Mouse (Mus musculus) limb, embryonic 11.5 days (tissue): ENCODE results near the gene Thsd1. TPM values are rescaled to one million over a fixed set of nuclear protein-coding genes. Genes with fewer than 3 reads are reported as not detected.

Source experiments
- ATAC-seq: fragments of 200-750 bp; cut with Nextera tagmentation; 2 replicates; pipeline ENCODE4 v1.8.0; 2017; ENCODE audit warnings: low read depth; ENCODE audit not compliant: insufficient number of reproducible peaks, low FRiP score, low TSS enrichment
- DNase-seq: peaks from one replicate; pipeline ENCODE4 v3.0.0-alpha.2; 2015; ENCODE audit warnings: low spot score
- H3K27ac ChIP-seq: fragments of 300-500 bp; sonication (generic); replicated peaks from 2 replicates; pipeline ENCODE4 v1.5.1; 2014; ENCODE audit warnings: low read depth, mild to moderate bottlenecking, low read length
- H3K27me3 ChIP-seq: fragments of 300-500 bp; sonication (generic); 2 replicates; pipeline ENCODE4 v1.6.1; 2014; ENCODE audit warnings: mild to moderate bottlenecking, low read length, mixed read lengths; ENCODE audit not compliant: control insufficient read depth, insufficient read depth
- H3K36me3 ChIP-seq: fragments of 300-500 bp; sonication (generic); 2 replicates; pipeline ENCODE4 v1.6.1; 2014; ENCODE audit warnings: mild to moderate bottlenecking, low read length, moderate library complexity, mixed read lengths; ENCODE audit not compliant: control insufficient read depth, insufficient read depth
- H3K4me1 ChIP-seq: fragments of 300-500 bp; sonication (generic); 2 replicates; pipeline ENCODE4 v1.6.1; 2014; ENCODE audit warnings: low read length, mixed read lengths; ENCODE audit not compliant: control insufficient read depth, insufficient read depth
- H3K4me2 ChIP-seq: fragments of 300-500 bp; sonication (generic); 2 replicates; pipeline ENCODE4 v1.6.1; 2014; ENCODE audit warnings: low read depth, mild to moderate bottlenecking, moderate library complexity; ENCODE audit not compliant: severe bottlenecking
- H3K4me3 ChIP-seq: fragments of 300-500 bp; sonication (generic); 2 replicates; pipeline ENCODE4 v1.5.1; 2014; ENCODE audit warnings: low read depth, low read length
- H3K9ac ChIP-seq: fragments of 300-500 bp; sonication (generic); 2 replicates; pipeline ENCODE4 v1.6.1; 2014; ENCODE audit warnings: mild to moderate bottlenecking, low read length
- H3K9me3 ChIP-seq: fragments of 300-500 bp; sonication (generic); 2 replicates; pipeline ENCODE4 v1.6.1; 2016; ENCODE audit warnings: low read length; ENCODE audit not compliant: control insufficient read depth
- WGBS: fragments of 180-500 bp; shearing (Covaris S2); extraction: QIAGEN DNeasy Blood & Tissue Kit; methylation state at CpG from one replicate; pipeline ENCODE4 v1.1.7; 2014; 5-methylcytosine and 5-hydroxymethylcytosine counted together
- polyA plus RNA-seq: library from polyadenylated mRNA; unstranded; fragments of >200 nt; fragmentation: Nextera tagmentation; extraction: Ambion mirVana; gene quantifications from 2 replicates; pipeline ENCODE4 v1.2.1, GENCODE M21; 2014

The Thsd1 gene
- polyA plus RNA-seq, 1 experiment from 2014 or later: 8.8 TPM

DNA sequence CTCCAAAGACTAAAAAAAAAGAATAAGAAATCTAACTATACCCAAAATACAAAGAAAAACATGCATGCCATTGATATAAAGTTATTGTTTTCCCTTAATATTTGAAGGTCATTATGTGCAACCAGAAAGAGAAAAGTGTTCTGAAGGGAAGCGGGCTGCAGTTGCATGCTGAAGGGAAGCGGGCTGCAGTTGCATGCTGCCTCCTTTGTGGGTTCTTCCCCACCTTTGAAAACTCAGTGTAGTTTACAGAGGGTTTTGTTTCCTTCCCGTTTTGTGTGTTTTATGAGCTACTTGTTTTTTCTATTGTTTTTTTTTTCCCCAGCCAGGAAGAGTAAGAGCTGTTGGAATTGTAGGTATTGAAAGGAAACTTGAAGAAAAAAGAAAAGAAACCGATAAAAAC, 19.6 kb upstream of the Thsd1 start:
- no peaks in the 10 kb centered on the region for H3K4me1 ChIP-seq
- no peak overlapping the region for H3K9ac ChIP-seq
- no peaks in the 10 kb centered on the region for H3K27me3 ChIP-seq
- no peaks in the 10 kb centered on the region; the same call in 1 of the 2 replicates for H3K9me3 ChIP-seq
- H3K27ac ChIP-seq: no peak overlapping the region
- 91% methylated on average over 4 of the region's 4 CpGs for WGBS
- H3K36me3 ChIP-seq: peaks cover 3% of the 10 kb centered on the region; the same call in 1 of the 2 replicates
- no peak for ATAC-seq
- H3K4me2 ChIP-seq: no peak overlapping the region
- no peak for DNase-seq
- H3K4me3 ChIP-seq: no peak overlapping the region

GRCm38 (mm10) chr8:22209012-22209411, 18.1 kb upstream of the Thsd1 start:
- ATAC-seq (no peak), DNase-seq (no peak)
- Histone ChIP-seq H3K27me3 (no peaks in the 10 kb centered on the region), H3K4me2 (no peak overlapping the region), H3K9ac (no peak overlapping the region), H3K27ac (no peak overlapping the region), H3K9me3 (no peaks in the 10 kb centered on the region; the same call in 1 of the 2 replicates), H3K4me1 (no peaks in the 10 kb centered on the region), H3K36me3 (peaks cover 5% of the 10 kb centered on the region), H3K4me3 (no peak overlapping the region)
- 56% methylated on average over 5 of the region's 5 CpGs for WGBS

GRCm38 (mm10) chr8:22214826-22215225, 12.3 kb upstream of the Thsd1 start:
- ATAC-seq: no peak
- no peak overlapping the region for H3K27ac ChIP-seq

GRCm38 (mm10) chr8:22226361-22226760, 752 bp upstream of the Thsd1 start:
- Histone ChIP-seq H3K36me3 (no peaks in the 10 kb centered on the region), H3K4me1 (no peaks in the 10 kb centered on the region), H3K9me3 (no peaks in the 10 kb centered on the region), H3K27me3 (no peaks in the 10 kb centered on the region), H3K4me3 (no peak overlapping the region), H3K27ac (no peak overlapping the region), H3K4me2 (no peak overlapping the region), H3K9ac (no peak overlapping the region)
- ATAC-seq (no peak), DNase-seq (no peak)
- 60% methylated on average over 8 of the region's 8 CpGs for WGBS

More at GRCm38 (mm10) chr8:22214826-22215225, 12.3 kb upstream of the Thsd1 start:
- H3K4me1 ChIP-seq: no peaks in the 10 kb centered on the region
- H3K9me3 ChIP-seq: no peaks in the 10 kb centered on the region; the same call in 1 of the 2 replicates
- no peaks in the 10 kb centered on the region for H3K27me3 ChIP-seq
- no peak overlapping the region for H3K4me2 ChIP-seq
- H3K9ac ChIP-seq: no peak overlapping the region
- no peak for DNase-seq
- no peak overlapping the region for H3K4me3 ChIP-seq
- H3K36me3 ChIP-seq: peaks cover 7% of the 10 kb centered on the region
- 98% methylated on average over 10 of the region's 10 CpGs for WGBS

DNA sequence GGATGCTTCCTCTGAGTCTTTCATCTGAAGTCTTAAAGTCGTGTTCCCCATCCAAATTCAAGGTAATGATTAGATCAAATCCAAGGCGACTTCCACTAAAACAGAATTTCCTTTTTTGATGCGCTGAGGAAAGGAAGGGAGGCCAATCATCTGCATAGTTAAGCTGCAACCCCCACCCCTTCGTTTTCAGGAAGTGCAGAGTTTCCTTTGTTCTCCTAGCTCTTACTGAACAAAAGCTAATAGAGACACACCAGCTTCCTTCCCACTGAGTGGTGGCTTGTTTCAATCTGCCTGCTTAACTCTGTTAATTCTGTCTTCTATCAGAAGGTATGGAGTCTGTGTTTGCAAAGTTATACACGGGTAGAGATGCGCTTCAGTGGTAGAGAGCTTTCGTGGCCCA, 1.5 kb downstream of the Thsd1 start:
- no peak overlapping the region for H3K27ac ChIP-seq
- H3K9me3 ChIP-seq: no peaks in the 10 kb centered on the region
- no peak overlapping the region for H3K4me3 ChIP-seq
- H3K9ac ChIP-seq: no peak overlapping the region
- no peaks in the 10 kb centered on the region for H3K27me3 ChIP-seq
- DNase-seq (no peak), ATAC-seq (no peak)
- no peaks in the 10 kb centered on the region for H3K4me1 ChIP-seq
- H3K4me2 ChIP-seq: no peak overlapping the region
- no peaks in the 10 kb centered on the region for H3K36me3 ChIP-seq
- WGBS: 53% methylated on average over 7 of the region's 7 CpGs

- no peak overlapping the region for H3K9ac ChIP-seq
- 89% methylated on average over 9 of the region's 9 CpGs for WGBS
- H3K36me3 ChIP-seq: no peaks in the 10 kb centered on the region
Measured at GRCm38 (mm10) chr8:22242986-22243385, 15.9 kb downstream of the Thsd1 start.

GRCm38 (mm10) chr8:22245663-22246062, 18.6 kb downstream of the Thsd1 start:
- Histone ChIP-seq H3K4me3 (no peak overlapping the region), H3K4me1 (no peaks in the 10 kb centered on the region), H3K4me2 (no peak overlapping the region), H3K9ac (no peak overlapping the region), H3K9me3 (no peaks in the 10 kb centered on the region), H3K36me3 (no peaks in the 10 kb centered on the region), H3K27me3 (no peaks in the 10 kb centered on the region), H3K27ac (no peak overlapping the region)
- DNase-seq (no peak), ATAC-seq (no peak)
- WGBS: 71% methylated on average over 1 of the region's 1 CpGs

More at GRCm38 (mm10) chr8:22242986-22243385, 15.9 kb downstream of the Thsd1 start:
- DNase-seq: no peak
- Histone ChIP-seq H3K4me1 (no peaks in the 10 kb centered on the region), H3K27ac (no peak overlapping the region), H3K4me3 (no peak overlapping the region), H3K27me3 (no peaks in the 10 kb centered on the region), H3K9me3 (no peaks in the 10 kb centered on the region), H3K4me2 (no peak overlapping the region)
- ATAC-seq: no peak

- no peaks in the 10 kb centered on the region for H3K9me3 ChIP-seq
- DNase-seq: no peak
- no peak overlapping the region for H3K4me2 ChIP-seq
- no peaks in the 10 kb centered on the region for H3K27me3 ChIP-seq
- no peak overlapping the region for H3K4me3 ChIP-seq
- no peak overlapping the region for H3K27ac ChIP-seq
- no peaks in the 10 kb centered on the region for H3K36me3 ChIP-seq
- 86% methylated on average over 12 of the region's 12 CpGs for WGBS
- H3K4me1 ChIP-seq: no peaks in the 10 kb centered on the region
- H3K9ac ChIP-seq: no peak overlapping the region
- ATAC-seq: no peak
Measured at GRCm38 (mm10) chr8:22247956-22248355, 20.8 kb downstream of the Thsd1 start.

GRCm38 (mm10) chr8:22249080-22249479, 22.0 kb downstream of the Thsd1 start:
- no peak overlapping the region for H3K27ac ChIP-seq
- 86% methylated on average over 9 of the region's 9 CpGs for WGBS
- H3K27me3 ChIP-seq: no peaks in the 10 kb centered on the region
- ATAC-seq (no peak), DNase-seq (no peak)
- H3K9me3 ChIP-seq: no peaks in the 10 kb centered on the region
- no peak overlapping the region for H3K4me2 ChIP-seq
- H3K4me1 ChIP-seq: no peaks in the 10 kb centered on the region
- H3K9ac ChIP-seq: no peak overlapping the region
- no peak overlapping the region for H3K4me3 ChIP-seq
- H3K36me3 ChIP-seq: no peaks in the 10 kb centered on the region
